Comparison of ENCODE assay signal across 8 mouse cellular contexts in genomic region chr19:55643931-55644330, GRCm38 (mm10).
DNase-seq lines count a peak whose midpoint lies in the region; ATAC-seq and TF ChIP-seq lines count a peak whose summit lies in the region.

No protein-coding gene starts in this region.

- TF ChIP-seq EP300 in heart, postnatal 0 days (IDR thresholded peaks at IDR 0.05; ENCODE audit: low read depth): no peak

- ATAC-seq in lung, embryonic 15.5 days (ENCODE audit: borderline replicate concordance, extremely low read depth, low FRiP score, low TSS enrichment): no peak
- ATAC-seq in embryonic facial prominence, embryonic 14.5 days (ENCODE audit: low read depth): no peak
- no peak for ATAC-seq in heart, postnatal 0 days (ENCODE audit: insufficient read depth, low read depth)
- ATAC-seq in activated CD4-positive, CD25-positive, alpha-beta regulatory T cell, adult 4 months: no peak

- H3K4me1 ChIP-seq in lung, embryonic 15.5 days: no peaks in the 10 kb centered on the region
- peaks cover 9% of the 10 kb centered on the region; the same call in 1 of the 2 replicates for H3K4me1 ChIP-seq in embryonic facial prominence, embryonic 14.5 days (ENCODE audit: control insufficient read depth, insufficient read depth, low read length)
- H3K4me1 ChIP-seq in heart, postnatal 0 days (ENCODE audit: control insufficient read depth, insufficient read depth): 0 out of 2 replicates have a peak, but pooled peaks cover 3% of the 10 kb centered on the region

- no peak overlapping the region for H3K27ac ChIP-seq in lung, embryonic 15.5 days
- no peak overlapping the region for H3K27ac ChIP-seq in embryonic facial prominence, embryonic 14.5 days (replicated peaks; ENCODE audit: low read depth, low read length)
- H3K27ac ChIP-seq in heart, postnatal 0 days (ENCODE audit: low read depth): peak overlapping the region; percentile 86
- H3K27ac ChIP-seq in macrophage: peak overlapping the region; percentile 93

- H3K79me2 ChIP-seq in macrophage (ENCODE audit: inconsistent target): no peaks in the 10 kb centered on the region

- no peaks in the 10 kb centered on the region for H3K36me3 ChIP-seq in lung, embryonic 15.5 days
- no peaks in the 10 kb centered on the region for H3K36me3 ChIP-seq in embryonic facial prominence, embryonic 14.5 days (ENCODE audit: control insufficient read depth, insufficient read depth, low read length)
- no peaks in the 10 kb centered on the region for H3K36me3 ChIP-seq in heart, postnatal 0 days (replicated peaks; ENCODE audit: control insufficient read depth, insufficient read depth, low read length)
- H3K36me3 ChIP-seq in macrophage (ENCODE audit: inconsistent target): no peaks in the 10 kb centered on the region

- H3K4me2 ChIP-seq in lung, embryonic 15.5 days: peak overlapping the region; percentile 53
- H3K4me2 ChIP-seq in embryonic facial prominence, embryonic 14.5 days (ENCODE audit: low read depth, low read length): peak overlapping the region; percentile 57
- peak overlapping the region; percentile 50 for H3K4me2 ChIP-seq in heart, postnatal 0 days (ENCODE audit: low read depth, low read length)

- H3K4me3 ChIP-seq in lung, embryonic 15.5 days: peak overlapping the region; percentile 38
- peak overlapping the region; percentile 30 for H3K4me3 ChIP-seq in embryonic facial prominence, embryonic 14.5 days (ENCODE audit: low read depth, low read length)
- peak overlapping the region; percentile 44 for H3K4me3 ChIP-seq in heart, postnatal 0 days (ENCODE audit: low read depth, low read length)
- no peak overlapping the region; the same call in 1 of the 2 replicates for H3K4me3 ChIP-seq in macrophage (ENCODE audit: inconsistent target)

- 67% methylated on average over 13 of the region's 13 CpGs for WGBS in lung, embryonic 15.5 days
- 64% methylated on average over 13 of the region's 13 CpGs for WGBS in embryonic facial prominence, embryonic 14.5 days
- 64% methylated on average over 13 of the region's 13 CpGs for WGBS in heart, postnatal 0 days
- WGBS in macrophage (ENCODE audit: missing documents): 67% methylated on average over 10 of the region's 13 CpGs

- H3K9ac ChIP-seq in lung, embryonic 15.5 days: 0 out of 2 replicates have a peak overlapping the region, but pooled peaks have one; percentile 12
- no peak overlapping the region for H3K9ac ChIP-seq in embryonic facial prominence, embryonic 14.5 days (ENCODE audit: low read depth, low read length)
- peak overlapping the region; percentile 34; the same call in 1 of the 2 replicates for H3K9ac ChIP-seq in heart, postnatal 0 days (replicated peaks; ENCODE audit: low read depth, low read length)

- TF ChIP-seq CTCF in heart, postnatal 0 days (IDR thresholded peaks at IDR 0.05; ENCODE audit: low read depth): no peak

- DNase-seq in lung, postnatal 14 days: no peak
- no peak for DNase-seq in embryonic facial prominence, embryonic 14.5 days (ENCODE audit: low spot score)
- no peak for DNase-seq in heart, postnatal 0 days (ENCODE audit: low spot score)
- DNase-seq in cerebellum, adult 8-10 months: no peak
- no peak for DNase-seq in spleen, adult 18-20 months

- H3K9me3 ChIP-seq in lung, embryonic 15.5 days: no peaks in the 10 kb centered on the region
- H3K9me3 ChIP-seq in embryonic facial prominence, embryonic 14.5 days (ENCODE audit: control insufficient read depth, low read length): no peaks in the 10 kb centered on the region
- H3K9me3 ChIP-seq in heart, postnatal 0 days (replicated peaks; ENCODE audit: control insufficient read depth, low read length): no peaks in the 10 kb centered on the region

- no peaks in the 10 kb centered on the region; the same call in 1 of the 2 replicates for H3K27me3 ChIP-seq in lung, embryonic 15.5 days
- H3K27me3 ChIP-seq in embryonic facial prominence, embryonic 14.5 days (replicated peaks; ENCODE audit: control insufficient read depth, insufficient read depth, low read length): no peaks in the 10 kb centered on the region
- H3K27me3 ChIP-seq in heart, postnatal 0 days (ENCODE audit: control insufficient read depth, insufficient read depth, low read length): no peaks in the 10 kb centered on the region

Comparison
In these comparisons a context has a peak if more than half of its experiments do, and no peak if none do; other contexts are left out.
1. H3K27ac ChIP-seq: peak in heart, postnatal 0 days (single experiment) and macrophage (single experiment); none in lung, embryonic 15.5 days (single experiment) and embryonic facial prominence, embryonic 14.5 days (single experiment).
2. Peak in every context shown above with its lines, with median percentiles within 50 percentile points of each other: H3K4me2 ChIP-seq.